Mouse (Mus musculus) limb, embryonic 10.5 days (tissue): ENCODE measurements around the gene Vmn1r52. TPM values are rescaled to one million over a fixed set of nuclear protein-coding genes. Genes with fewer than 3 reads are reported as not detected.
"Not testable (repeated sequence)": the region's sequence is repeated elsewhere in the genome, so short reads cannot be mapped to it uniquely, and the experiment has no call there.

Source experiments
- DNase-seq: peaks from one replicate; pipeline ENCODE4 v3.0.0-alpha.2; 2017; ENCODE audit warnings: low spot score
- H3K27ac ChIP-seq: fragments of 300-500 bp; sonication (generic); 2 replicates; pipeline ENCODE4 v1.5.1; 2016; ENCODE audit warnings: mild to moderate bottlenecking
- H3K27me3 ChIP-seq: fragments of 300-500 bp; sonication (generic); 2 replicates; pipeline ENCODE4 v1.6.1; 2016; ENCODE audit warnings: low read depth, mild to moderate bottlenecking; ENCODE audit not compliant: poor library complexity, severe bottlenecking
- H3K36me3 ChIP-seq: fragments of 300-500 bp; sonication (generic); 2 replicates; pipeline ENCODE4 v1.6.1; 2016; ENCODE audit warnings: mild to moderate bottlenecking, moderate library complexity
- H3K4me1 ChIP-seq: fragments of 300-500 bp; sonication (generic); 2 replicates; pipeline ENCODE4 v1.6.1; 2016
- H3K4me3 ChIP-seq: fragments of 300-500 bp; sonication (generic); 2 replicates; pipeline ENCODE4 v1.5.1; 2016; ENCODE audit warnings: mild to moderate bottlenecking, moderate library complexity
- H3K9me3 ChIP-seq: fragments of 300-500 bp; sonication (generic); replicated peaks from 2 replicates; pipeline ENCODE4 v1.6.1; 2016; ENCODE audit warnings: mild to moderate bottlenecking
- WGBS: fragments of 180-500 bp; shearing (Covaris S2); methylation state at CpG from one replicate; pipeline ENCODE4 v1.1.7; 2016; 5-methylcytosine and 5-hydroxymethylcytosine counted together
- polyA plus RNA-seq: library from polyadenylated mRNA; unstranded; fragments of >200 nt; fragmentation: Nextera tagmentation; extraction: Ambion mirVana; gene quantifications from 2 replicates; pipeline ENCODE4 v1.2.1, GENCODE M21; 2016

The Vmn1r52 gene
- polyA plus RNA-seq: not detected in 2 replicates

GRCm38 (mm10) chr6:90174508-90174907, at the start of gene Vmn1r52:
Gene Vmn1r52 (plus strand): TSS chr6:90174808.
- Histone ChIP-seq H3K4me3 (no peak within 1 kb of the TSS), H3K9me3 (no peaks in the 10 kb centered on the region), H3K4me1 (no peaks in the 10 kb centered on the region), H3K36me3 (no peaks in the 10 kb centered on the region), H3K27me3 (no peaks in the 10 kb centered on the region), H3K27ac (no peak within 1 kb of the TSS)
- 81% methylated on average over 2 of the region's 2 CpGs for WGBS
- no peak for DNase-seq

DNA sequence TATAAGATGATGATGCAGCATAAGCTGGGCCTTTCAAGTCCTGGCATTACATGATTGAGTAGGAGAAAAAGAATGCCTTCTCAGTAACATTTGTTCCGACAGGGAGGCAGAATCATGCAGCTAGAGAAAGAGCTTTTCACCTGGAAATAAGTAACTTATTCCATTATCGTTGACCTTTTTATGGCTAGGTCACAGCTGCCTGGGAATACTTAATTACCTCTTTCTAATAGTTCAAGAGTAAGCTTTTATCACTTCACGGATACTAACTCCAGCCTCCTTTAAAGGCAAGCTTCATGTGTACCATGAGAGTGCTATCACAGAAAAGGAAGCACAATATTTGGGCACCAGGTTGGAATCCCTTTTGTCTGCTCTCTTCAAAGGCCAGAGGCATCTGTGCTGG, 14.5 kb upstream of the Vmn1r52 start:
- H3K4me3 ChIP-seq: no peak overlapping the region
- no peaks in the 10 kb centered on the region for H3K9me3 ChIP-seq
- no peaks in the 10 kb centered on the region for H3K27me3 ChIP-seq
- WGBS: 84% methylated on average over 3 of the region's 3 CpGs
- no peaks in the 10 kb centered on the region for H3K4me1 ChIP-seq
- no peak for DNase-seq
- no peak overlapping the region for H3K27ac ChIP-seq
- no peaks in the 10 kb centered on the region for H3K36me3 ChIP-seq

DNA sequence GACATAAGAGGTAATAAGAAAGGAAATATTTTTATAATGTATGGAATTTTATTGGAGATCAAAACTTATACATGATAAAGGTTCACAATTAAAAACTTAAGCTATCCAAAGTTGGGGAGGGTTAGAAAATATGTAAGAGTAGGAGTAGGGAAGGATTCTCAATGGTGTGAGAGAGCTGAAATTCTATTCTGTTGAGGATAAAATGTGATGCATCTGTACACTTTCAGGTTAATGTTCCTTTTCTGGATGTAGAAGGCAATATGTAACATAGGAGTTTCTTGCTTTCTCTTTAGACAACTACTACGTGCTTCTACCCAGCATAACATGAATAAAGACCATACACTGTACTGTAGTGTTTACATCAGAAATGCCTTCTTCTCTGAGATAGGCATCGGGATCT, 27.9 kb downstream of the Vmn1r52 start, which contains the start of gene V1ra8:
Gene V1ra8, plus strand, starts transcription at position 301 of the 400 bp plus-strand sequence.
- H3K36me3 ChIP-seq, H3K4me3 ChIP-seq, DNase-seq, H3K27me3 ChIP-seq, H3K27ac ChIP-seq, H3K9me3 ChIP-seq, H3K4me1 ChIP-seq: not testable (repeated sequence)
- WGBS: 88% methylated on average over 2 of the region's 2 CpGs

DNA sequence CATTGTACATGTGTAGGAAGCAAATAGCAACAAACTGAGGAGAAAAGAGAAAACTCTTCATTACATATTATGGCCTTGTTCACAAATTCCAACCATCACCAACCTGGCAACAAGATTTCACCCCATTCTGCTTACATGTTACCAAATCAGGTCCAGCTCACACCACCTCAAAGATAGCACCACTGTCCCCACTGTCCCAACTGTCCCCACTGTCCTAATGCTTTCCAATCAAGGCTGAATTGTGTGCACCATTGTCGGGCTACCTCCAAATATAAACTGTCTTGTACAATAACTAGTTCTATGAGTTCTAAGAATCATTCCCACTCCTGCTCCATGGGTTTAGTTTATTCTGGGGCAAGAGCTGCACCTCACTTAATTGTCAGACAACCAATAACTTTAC, 49.7 kb downstream of the Vmn1r52 start, which contains the start of gene Vmn1r53:
Gene Vmn1r53, minus strand, starts transcription at position 101 of the 400 bp plus-strand sequence.
- H3K36me3 ChIP-seq: no peaks in the 10 kb centered on the region
- H3K4me1 ChIP-seq: no peaks in the 10 kb centered on the region
- no peak for DNase-seq
- no peak within 1 kb of the TSS for H3K27ac ChIP-seq
- no peak within 1 kb of the TSS for H3K4me3 ChIP-seq
- no peaks in the 10 kb centered on the region; the same call in 1 of the 2 replicates for H3K9me3 ChIP-seq
- 87% methylated on average over 1 of the region's 1 CpGs for WGBS
- H3K27me3 ChIP-seq: no peaks in the 10 kb centered on the region

Other genes starting within 250 kb of the Vmn1r52 start
- gene Vmn1r45, start 234.2 kb upstream of the Vmn1r52 start, polyA plus RNA-seq: not detected in 2 replicates
- gene Vmn1r46, start 205.5 kb upstream of the Vmn1r52 start, polyA plus RNA-seq: not detected in 2 replicates
- not detected in 2 replicates for gene Vmn1r47, start 158.7 kb upstream of the Vmn1r52 start, polyA plus RNA-seq
- gene Vmn1r48, start 138.0 kb upstream of the Vmn1r52 start, polyA plus RNA-seq: not detected in 2 replicates
- gene Vmn1r49, start 96.3 kb upstream of the Vmn1r52 start, polyA plus RNA-seq: not detected in 2 replicates
- not detected in 2 replicates for gene Vmn1r50, start 73.4 kb upstream of the Vmn1r52 start, polyA plus RNA-seq
- not detected in 2 replicates for gene Vmn1r51, start 52.2 kb upstream of the Vmn1r52 start, polyA plus RNA-seq
- gene V1ra8, start 28.0 kb downstream of the Vmn1r52 start, polyA plus RNA-seq: not detected in 2 replicates
- gene Vmn1r53, start 49.6 kb downstream of the Vmn1r52 start, polyA plus RNA-seq: not detected in 2 replicates
- not detected in 2 replicates for gene Vmn1r54, start 71.5 kb downstream of the Vmn1r52 start, polyA plus RNA-seq
- gene BC048671, start 126.4 kb downstream of the Vmn1r52 start, polyA plus RNA-seq: not detected in 2 replicates
- 0.09 TPM in 1 of 2 replicates, not detected in the other for gene Chst13, start 150.4 kb downstream of the Vmn1r52 start, polyA plus RNA-seq
- gene Uroc1, start 158.5 kb downstream of the Vmn1r52 start, polyA plus RNA-seq: 0.15 and 0.16 TPM in 2 replicates
- 6.1 and 6.4 TPM in 2 replicates for gene Zxdc, start 194.7 kb downstream of the Vmn1r52 start, polyA plus RNA-seq